Mouse (Mus musculus) retina, adult 2 months (tissue): Measurements from ENCODE around the gene Syn2.

Source experiments
- DNase-seq: peaks from one replicate; pipeline ENCODE4 v3.0.0-alpha.2; 2012; ENCODE audit warnings: low read depth, low spot score

Syn2 gene

GRCm38 (mm10) chr6:115244222-115244621 is 109.5 kb downstream of the Syn2 start:
- no peak for DNase-seq

GRCm38 (mm10) chr6:115245500-115246058 is 110.9 kb downstream of the Syn2 start:
- DNase-seq: no peak

- DNase-seq: no peak
Measured at GRCm38 (mm10) chr6:115251531-115251985, 116.9 kb downstream of the Syn2 start.

GRCm38 (mm10) chr6:115252099-115252873 is 117.6 kb downstream of the Syn2 start, which contains the start of gene Timp4:
TSS of gene Timp4 (minus strand) at chr6:115252205.
- no peak for DNase-seq

GRCm38 (mm10) chr6:115255171-115255570 is 120.5 kb downstream of the Syn2 start:
- no peak for DNase-seq

GRCm38 (mm10) chr6:115260507-115260906 is 125.8 kb downstream of the Syn2 start:
- DNase-seq: no peak

- DNase-seq: no peak
Measured at GRCm38 (mm10) chr6:115266791-115267190, 132.1 kb downstream of the Syn2 start.

- peak; percentile 25 for DNase-seq
Measured at GRCm38 (mm10) chr6:115267916-115268315, 133.2 kb downstream of the Syn2 start.

GRCm38 (mm10) chr6:115268551-115269385 is 134.1 kb downstream of the Syn2 start:
- no peak for DNase-seq

GRCm38 (mm10) chr6:115269561-115269960 is 134.9 kb downstream of the Syn2 start:
- no peak for DNase-seq

- no peak for DNase-seq
Measured at GRCm38 (mm10) chr6:115270085-115270484, 135.4 kb downstream of the Syn2 start.

GRCm38 (mm10) chr6:115271326-115271725 is 136.6 kb downstream of the Syn2 start:
- no peak for DNase-seq

GRCm38 (mm10) chr6:115271866-115272271 is 137.2 kb downstream of the Syn2 start:
- DNase-seq: no peak

- DNase-seq: no peak
Measured at GRCm38 (mm10) chr6:115273346-115273745, 138.6 kb downstream of the Syn2 start.

- no peak for DNase-seq
Measured at GRCm38 (mm10) chr6:115274705-115275104, 140.0 kb downstream of the Syn2 start.

- DNase-seq: no peak
Measured at GRCm38 (mm10) chr6:115275116-115275815, 140.6 kb downstream of the Syn2 start.

- DNase-seq: no peak
Measured at GRCm38 (mm10) chr6:115278086-115278485, 143.4 kb downstream of the Syn2 start.

GRCm38 (mm10) chr6:115279639-115280038 is 144.9 kb downstream of the Syn2 start:
- DNase-seq: no peak

- DNase-seq: no peak
Measured at GRCm38 (mm10) chr6:115284153-115284552, 149.5 kb downstream of the Syn2 start.

- no peak for DNase-seq
Measured at GRCm38 (mm10) chr6:115286441-115286840, 151.7 kb downstream of the Syn2 start.

GRCm38 (mm10) chr6:115288223-115288622 is 153.5 kb downstream of the Syn2 start:
- DNase-seq: no peak

GRCm38 (mm10) chr6:115290561-115290960 is 155.9 kb downstream of the Syn2 start:
- DNase-seq: no peak
